ENCODE assay signal across 9 mouse cellular contexts in genomic region chr9:66505141-66505917, GRCm38 (mm10). TPM values are rescaled to one million over a fixed set of nuclear protein-coding genes. Genes with fewer than 3 reads are reported as not detected.
DNase-seq lines count a peak whose midpoint lies in the region; ATAC-seq lines count a peak whose summit lies in the region.
"Had no signal": no experiment of that assay in that cellular context is flagged by ENCODE, and none has a peak within 500 bp of the region (broad histone marks: within the 10 kb centered on the region; RNA-seq: fewer than 3 reads in every experiment).

No protein-coding gene starts in this region.

- H3K4me2 ChIP-seq in neural tube, embryonic 11.5 days (ENCODE audit: low read depth): no peak overlapping the region
- H3K4me2 ChIP-seq in forebrain, embryonic 15.5 days (replicated peaks): no peak overlapping the region
- H3K4me2 ChIP-seq: limb, embryonic 15.5 days had no signal

- peaks cover 10% of the 10 kb centered on the region; the same call in 1 of the 2 replicates for H3K4me1 ChIP-seq in neural tube, embryonic 11.5 days (ENCODE audit: control insufficient read depth, insufficient read depth, low read length)
- peaks cover 23% of the 10 kb centered on the region for H3K4me1 ChIP-seq in forebrain, embryonic 15.5 days

- DNase-seq in neural tube, embryonic 11.5 days (ENCODE audit: low spot score): no peak
- DNase-seq in neural tube, embryonic 10.5 days (ENCODE audit: extremely low spot score, low spot score): no peak
- peak; percentile 66 to 79 for DNase-seq in thymus, postnatal 36 days
- no peak for DNase-seq in ovary, postnatal 36 days (ENCODE audit: low spot score)
- DNase-seq in heart, postnatal 10 days: no peak
- DNase-seq in urinary bladder, adult 2 months (ENCODE audit: low spot score): no peak

- peak overlapping the region; percentile 54 for H3K27ac ChIP-seq in neural tube, embryonic 11.5 days (ENCODE audit: low read depth, low read length)
- H3K27ac ChIP-seq in forebrain, embryonic 15.5 days (replicated peaks): peak overlapping the region; percentile 66
- H3K27ac ChIP-seq: limb, embryonic 15.5 days had no signal

- ATAC-seq in neural tube, embryonic 11.5 days (ENCODE audit: insufficient read depth, low FRiP score, low TSS enrichment): peak; percentile 56; the same call in 1 of the 2 replicates
- ATAC-seq in forebrain, embryonic 15.5 days (replicated peaks): no peak; the same call in 1 of the 2 replicates
- ATAC-seq in megakaryocyte progenitor cell, adult 5-6 weeks (replicated peaks; ENCODE audit: poor library complexity): peak; percentile 92

- H3K36me3 ChIP-seq in neural tube, embryonic 11.5 days (ENCODE audit: control insufficient read depth, insufficient read depth, low read length): peaks cover 8% of the 10 kb centered on the region; the same call in 1 of the 2 replicates
- peaks cover 58% of the 10 kb centered on the region for H3K36me3 ChIP-seq in forebrain, embryonic 15.5 days

- H3K9me3 ChIP-seq in neural tube, embryonic 11.5 days (ENCODE audit: control insufficient read depth, low read length): no peaks in the 10 kb centered on the region
- no peaks in the 10 kb centered on the region for H3K9me3 ChIP-seq in forebrain, embryonic 15.5 days
- H3K9me3 ChIP-seq: limb, embryonic 15.5 days had no signal

- H3K4me3 ChIP-seq in neural tube, embryonic 11.5 days (ENCODE audit: low read depth, low read length): no peak overlapping the region
- H3K4me3 ChIP-seq in forebrain, embryonic 15.5 days: no peak overlapping the region
- H3K4me3 ChIP-seq: limb, embryonic 15.5 days had no signal

- H3K9ac ChIP-seq in neural tube, embryonic 11.5 days (ENCODE audit: low read length): no peak overlapping the region
- peak overlapping the region; percentile 0; the same call in 1 of the 2 replicates for H3K9ac ChIP-seq in forebrain, embryonic 15.5 days (replicated peaks)
- H3K9ac ChIP-seq: limb, embryonic 15.5 days had no signal

- intact Hi-C loops in heart, postnatal 10 days (cut with DNase I): no loop called here

- 62% methylated on average over 9 of the region's 9 CpGs for WGBS in neural tube, embryonic 11.5 days
- 30% methylated on average over 9 of the region's 9 CpGs for WGBS in forebrain, embryonic 15.5 days

- no peaks in the 10 kb centered on the region for H3K27me3 ChIP-seq in neural tube, embryonic 11.5 days (ENCODE audit: control insufficient read depth, insufficient read depth, low read length)
- no peaks in the 10 kb centered on the region for H3K27me3 ChIP-seq in forebrain, embryonic 15.5 days
- H3K27me3 ChIP-seq: limb, embryonic 15.5 days had no signal

RNA-seq across cellular contexts. Expression of gene Fbxl22, which starts 9.1 kb away (rescaled TPM):
- polyA plus RNA-seq in neural tube, embryonic 11.5 days (2014; fragmentation: Nextera tagmentation; extraction: Ambion mirVana): 2.8 and 3.0 TPM in 2 replicates
- polyA plus RNA-seq in forebrain, embryonic 15.5 days (2015; fragmentation: Nextera tagmentation; extraction: Ambion mirVana): 1.6 and 1.9 TPM in 2 replicates
- 0.68 and 0.74 TPM in 2 replicates for total RNA-seq in megakaryocyte progenitor cell, adult 5-6 weeks (2015)
- total RNA-seq in megakaryocyte progenitor cell, adult 5-6 weeks (2017): 0.37 and 0.88 TPM in 2 replicates
- total RNA-seq in heart, postnatal 10 days (2021): 10 to 100 TPM; 69.0 to 73.3 TPM
- polyA plus RNA-seq in urinary bladder, adult 2 months (2012; rRNA removed): 80.6 and 96.3 TPM in 2 replicates

Comparison
In these comparisons a context has a peak if more than half of its experiments do, and no peak if none do; other contexts are left out.
1. DNase-seq: peak in thymus, postnatal 36 days (2 of 2); none in neural tube, embryonic 11.5 days (single experiment), neural tube, embryonic 10.5 days (single experiment), ovary, postnatal 36 days (single experiment), heart, postnatal 10 days (0 of 2) and urinary bladder, adult 2 months (single experiment).
2. RNA of gene Fbxl22, which starts 9.1 kb away (polyA plus RNA-seq): 80.6 to 96.3 TPM in urinary bladder, adult 2 months; 2.8 to 3.0 TPM in neural tube, embryonic 11.5 days and 1.6 to 1.9 TPM in forebrain, embryonic 15.5 days; every median in the first group is over 10 times any median in the second.